Mouse (Mus musculus) forebrain, embryonic 13.5 days (tissue): ENCODE measurements around the gene Atp6v0a2. TPM values are rescaled to one million over a fixed set of nuclear protein-coding genes. Genes with fewer than 3 reads are reported as not detected.

Source experiments
- ATAC-seq: fragments of 200-750 bp; cut with Nextera tagmentation; 2 replicates; pipeline ENCODE4 v1.8.0; 2017
- H3K27ac ChIP-seq: fragments of 300-500 bp; sonication (generic); 2 replicates; pipeline ENCODE4 v1.5.1; 2015; ENCODE audit warnings: inconsistent platforms, mild to moderate bottlenecking, moderate library complexity
- H3K27me3 ChIP-seq: fragments of 300-500 bp; sonication (generic); 2 replicates; pipeline ENCODE4 v1.6.1; 2015; ENCODE audit warnings: mild to moderate bottlenecking, inconsistent platforms
- H3K36me3 ChIP-seq: fragments of 300-500 bp; sonication (generic); 2 replicates; pipeline ENCODE4 v1.6.1; 2015; ENCODE audit warnings: mild to moderate bottlenecking, inconsistent platforms; ENCODE audit not compliant: poor library complexity, severe bottlenecking
- H3K4me1 ChIP-seq: fragments of 300-500 bp; sonication (generic); 2 replicates; pipeline ENCODE4 v1.6.1; 2015; ENCODE audit warnings: inconsistent platforms
- H3K4me2 ChIP-seq: fragments of 300-500 bp; sonication (generic); 2 replicates; pipeline ENCODE4 v1.6.1; 2015; ENCODE audit warnings: inconsistent platforms, mild to moderate bottlenecking, moderate library complexity
- H3K4me3 ChIP-seq: fragments of 300-500 bp; sonication (generic); 2 replicates; pipeline ENCODE4 v1.5.1; 2015; ENCODE audit warnings: mild to moderate bottlenecking, inconsistent platforms
- H3K9ac ChIP-seq: fragments of 300-500 bp; sonication (generic); 2 replicates; pipeline ENCODE4 v1.6.1; 2015; ENCODE audit warnings: mild to moderate bottlenecking, inconsistent platforms
- H3K9me3 ChIP-seq: fragments of 300-500 bp; sonication (generic); replicated peaks from 2 replicates; pipeline ENCODE4 v1.6.1; 2016; ENCODE audit warnings: inconsistent platforms
- WGBS: fragments of 180-500 bp; shearing (Covaris S2); methylation state at CpG from one replicate; pipeline ENCODE4 v1.1.7; 2015; 5-methylcytosine and 5-hydroxymethylcytosine counted together
- polyA plus RNA-seq: library from polyadenylated mRNA; unstranded; fragments of >200 nt; fragmentation: Nextera tagmentation; extraction: Ambion mirVana; gene quantifications from 2 replicates; pipeline ENCODE4 v1.2.1, GENCODE M21; 2015

Atp6v0a2 gene
- polyA plus RNA-seq, 1 experiment from 2014 or later: 44.7 TPM

DNA sequence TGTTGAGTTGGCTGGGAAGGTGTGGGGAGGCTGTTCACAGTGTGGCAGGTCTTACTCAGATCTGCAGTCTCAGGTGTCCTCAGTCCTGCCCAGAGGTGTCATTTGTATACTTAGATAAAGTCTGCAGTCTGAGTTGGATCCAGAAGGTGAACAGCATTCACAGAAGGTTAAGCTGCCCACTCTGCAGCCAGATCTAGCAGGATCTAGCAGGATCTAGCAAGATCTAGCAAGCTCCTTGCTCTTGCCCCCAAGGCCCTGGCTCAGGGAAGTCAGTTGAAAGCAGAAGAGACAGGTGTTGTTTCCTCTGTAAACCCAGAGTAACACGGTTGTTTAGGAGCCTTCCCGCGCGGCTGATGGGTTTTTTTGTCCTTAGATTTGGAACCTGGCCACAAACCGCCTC, 85.4 kb downstream of the Atp6v0a2 start:
- no peak overlapping the region for H3K9ac ChIP-seq
- H3K9me3 ChIP-seq: no peaks in the 10 kb centered on the region
- no peak overlapping the region for H3K4me3 ChIP-seq
- no peaks in the 10 kb centered on the region for H3K27me3 ChIP-seq
- peaks cover 84% of the 10 kb centered on the region for H3K36me3 ChIP-seq
- WGBS: 89% methylated on average over 5 of the region's 5 CpGs
- H3K27ac ChIP-seq: no peak overlapping the region
- H3K4me2 ChIP-seq: no peak overlapping the region
- no peaks in the 10 kb centered on the region for H3K4me1 ChIP-seq
- ATAC-seq: no peak

DNA sequence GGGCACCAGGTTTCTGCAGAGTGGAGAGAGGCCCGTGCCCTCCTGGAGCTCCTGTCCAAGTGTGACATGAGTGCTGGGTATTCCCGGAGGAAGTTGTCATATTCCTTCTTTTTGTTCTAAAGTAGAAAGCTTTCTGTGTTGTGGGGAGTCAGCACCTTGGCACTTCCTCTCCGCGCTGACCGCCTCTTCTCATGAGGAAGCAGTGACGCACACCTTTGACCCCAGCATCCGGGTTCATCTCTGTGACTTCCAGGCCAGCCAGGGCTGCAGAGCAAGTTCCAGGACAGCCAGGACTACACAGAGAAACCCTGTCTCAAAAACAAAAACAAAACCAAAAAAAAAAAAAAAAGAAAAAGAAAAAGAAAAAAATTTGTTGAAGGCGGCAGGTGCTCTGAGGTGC, 86.8 kb downstream of the Atp6v0a2 start:
- Histone ChIP-seq H3K4me2 (no peak overlapping the region), H3K27me3 (no peaks in the 10 kb centered on the region), H3K36me3 (peaks cover 98% of the 10 kb centered on the region), H3K4me1 (no peaks in the 10 kb centered on the region), H3K27ac (no peak overlapping the region), H3K9ac (no peak overlapping the region), H3K9me3 (no peaks in the 10 kb centered on the region), H3K4me3 (no peak overlapping the region)
- ATAC-seq: no peak
- WGBS: 96% methylated on average over 8 of the region's 8 CpGs

DNA sequence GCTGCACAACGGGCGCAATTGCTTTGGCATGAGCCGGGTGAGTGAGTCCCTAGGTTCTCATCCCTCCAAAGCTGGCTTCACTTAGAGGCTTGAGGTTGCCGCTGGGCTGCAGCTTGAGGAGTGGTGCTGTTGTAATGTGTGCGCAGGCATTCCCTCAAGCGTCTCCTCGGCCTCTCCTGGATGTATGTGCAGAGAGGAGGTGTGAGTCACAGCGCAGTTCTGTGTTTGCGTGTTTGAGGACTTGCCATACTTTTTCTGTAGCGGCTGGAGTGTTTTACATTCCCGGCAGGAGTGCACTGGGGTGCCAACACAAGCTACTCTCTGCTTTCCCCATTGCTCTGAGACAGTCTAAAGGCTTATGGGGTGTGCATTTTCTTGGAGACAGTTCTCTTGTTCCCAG, 89.6 kb downstream of the Atp6v0a2 start:
- Histone ChIP-seq H3K27ac (no peak overlapping the region), H3K27me3 (no peaks in the 10 kb centered on the region), H3K4me3 (no peak overlapping the region), H3K9ac (no peak overlapping the region), H3K4me2 (no peak overlapping the region), H3K36me3 (peaks cover 97% of the 10 kb centered on the region), H3K4me1 (no peaks in the 10 kb centered on the region), H3K9me3 (no peaks in the 10 kb centered on the region)
- WGBS: 97% methylated on average over 11 of the region's 11 CpGs
- ATAC-seq: no peak

DNA sequence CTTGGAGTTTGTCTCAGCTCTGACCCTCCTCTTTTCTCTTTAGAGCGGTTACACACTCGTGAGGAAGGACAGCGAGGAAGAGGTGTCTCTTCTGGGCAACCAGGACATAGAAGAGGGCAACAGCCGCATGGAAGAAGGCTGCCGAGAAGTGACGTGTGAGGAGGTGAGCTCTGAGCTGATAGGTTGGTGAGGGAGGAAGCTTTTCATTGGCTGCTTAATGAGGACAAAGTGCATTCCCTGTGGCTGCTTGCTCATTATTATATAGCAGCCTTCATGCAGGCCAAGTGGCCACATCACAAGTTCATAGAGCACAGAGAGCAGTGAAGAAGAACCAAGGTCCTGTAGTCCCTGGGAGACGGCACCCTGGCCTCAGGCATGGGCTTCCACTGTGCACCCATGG, 90.0 kb downstream of the Atp6v0a2 start:
- whole genome bisulfite sequencing: 97% methylated on average over 7 of the region's 7 CpGs
- Histone ChIP-seq H3K9me3 (no peaks in the 10 kb centered on the region), H3K4me2 (no peak overlapping the region), H3K4me1 (no peaks in the 10 kb centered on the region), H3K4me3 (no peak overlapping the region), H3K9ac (no peak overlapping the region), H3K36me3 (peaks cover 97% of the 10 kb centered on the region), H3K27me3 (no peaks in the 10 kb centered on the region), H3K27ac (no peak overlapping the region)
- ATAC-seq: no peak

DNA sequence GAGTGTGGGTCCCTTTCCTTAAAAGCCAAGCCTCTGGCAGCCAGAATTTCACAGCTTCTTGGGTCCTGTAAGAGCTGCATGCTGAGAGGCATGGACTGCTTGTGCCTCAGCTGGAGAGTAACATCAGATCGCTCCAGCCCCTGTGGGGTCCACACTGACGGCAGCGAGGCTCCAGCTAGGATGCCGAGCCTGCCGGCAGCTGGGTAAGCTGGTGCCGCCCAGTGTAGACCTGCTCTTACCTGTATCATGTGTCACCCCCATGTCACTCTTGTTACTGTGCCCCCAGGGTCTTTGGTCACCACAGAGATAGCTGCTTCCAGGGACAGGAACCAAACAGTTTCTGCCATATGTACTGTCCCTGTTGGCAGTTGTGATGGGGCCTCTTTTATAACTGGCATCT, 94.7 kb downstream of the Atp6v0a2 start:
- H3K4me2 ChIP-seq: no peak overlapping the region
- 93% methylated on average over 6 of the region's 6 CpGs for WGBS
- H3K27me3 ChIP-seq: no peaks in the 10 kb centered on the region
- H3K9me3 ChIP-seq: no peaks in the 10 kb centered on the region
- H3K9ac ChIP-seq: no peak overlapping the region
- no peak overlapping the region for H3K4me3 ChIP-seq
- peaks cover 7% of the 10 kb centered on the region; the same call in 1 of the 2 replicates for H3K4me1 ChIP-seq
- no peak for ATAC-seq
- H3K36me3 ChIP-seq: peaks cover 56% of the 10 kb centered on the region
- H3K27ac ChIP-seq: no peak overlapping the region

DNA sequence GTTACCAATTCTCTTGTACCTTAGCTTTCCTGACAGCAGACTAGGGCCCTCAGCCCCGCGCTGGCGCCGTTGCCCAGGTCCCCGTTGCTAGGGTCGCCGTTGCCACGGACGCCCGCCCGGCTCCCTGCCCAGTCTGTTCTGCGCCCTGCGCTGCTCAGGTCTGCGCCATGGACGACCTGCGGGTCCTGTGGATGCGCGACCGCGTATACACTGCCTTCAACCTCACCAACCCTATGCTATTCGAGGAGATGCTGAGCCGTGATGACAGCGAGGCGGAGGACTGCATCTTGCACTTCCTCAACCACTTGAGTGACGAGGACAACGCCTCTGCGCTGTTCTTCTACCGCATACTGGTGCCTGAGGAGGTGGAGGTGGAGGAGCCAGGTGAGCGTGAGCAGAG, 96.6 kb downstream of the Atp6v0a2 start, which contains the start of gene Dnah10:
Gene Dnah10 (plus strand): TSS at position 89 of the 400 bp plus-strand sequence.
- no peaks in the 10 kb centered on the region for H3K27me3 ChIP-seq
- peak within 1 kb of the TSS; percentile 27 for H3K4me2 ChIP-seq
- 11% methylated on average over 29 of the region's 29 CpGs for WGBS
- H3K9me3 ChIP-seq: no peaks in the 10 kb centered on the region
- no peak within 1 kb of the TSS; the same call in 1 of the 2 replicates for H3K9ac ChIP-seq
- peaks cover 7% of the 10 kb centered on the region; the same call in 1 of the 2 replicates for H3K4me1 ChIP-seq
- peaks cover 38% of the 10 kb centered on the region for H3K36me3 ChIP-seq
- 0 out of 2 replicates have a peak, but pooled peaks have one; percentile 41 for ATAC-seq
- H3K4me3 ChIP-seq: no peak within 1 kb of the TSS
- no peak within 1 kb of the TSS for H3K27ac ChIP-seq

DNA sequence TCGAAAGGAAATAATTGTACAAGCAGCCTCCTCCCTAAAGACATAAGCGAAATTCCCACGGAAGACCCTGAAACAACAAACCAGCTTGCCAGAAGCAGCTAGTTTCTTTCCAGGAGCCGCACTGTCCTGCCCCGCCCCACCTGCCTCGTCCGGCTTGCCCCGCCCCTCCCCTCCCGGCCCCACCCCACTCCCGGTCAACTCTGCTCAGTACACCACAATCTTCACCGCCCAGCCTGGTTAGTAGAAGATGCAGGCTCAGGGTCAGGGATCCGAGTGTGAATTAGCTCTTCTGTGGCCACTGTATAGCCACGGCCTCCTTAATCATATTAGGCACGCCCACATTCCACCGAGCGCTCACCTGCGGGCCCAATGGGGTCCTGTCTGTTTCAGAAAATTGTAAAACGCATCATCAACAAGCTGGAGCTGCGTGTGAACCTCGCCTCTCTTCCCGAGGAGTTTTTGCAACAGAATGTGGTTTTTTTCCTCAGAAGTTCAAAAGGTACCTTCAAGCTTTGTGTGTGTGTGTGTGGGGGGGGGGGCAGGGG, 101.4 kb downstream of the Atp6v0a2 start:
- Histone ChIP-seq H3K27ac (no peak overlapping the region), H3K9me3 (no peaks in the 10 kb centered on the region), H3K36me3 (no peaks in the 10 kb centered on the region), H3K4me3 (peak overlapping the region; percentile 18; the same call in 1 of the 2 replicates), H3K27me3 (no peaks in the 10 kb centered on the region), H3K4me1 (peaks cover 5% of the 10 kb centered on the region; the same call in 1 of the 2 replicates), H3K4me2 (peak overlapping the region; percentile 47), H3K9ac (no peak overlapping the region)
- ATAC-seq: no peak
- WGBS: 12% methylated on average over 20 of the region's 21 CpGs

DNA sequence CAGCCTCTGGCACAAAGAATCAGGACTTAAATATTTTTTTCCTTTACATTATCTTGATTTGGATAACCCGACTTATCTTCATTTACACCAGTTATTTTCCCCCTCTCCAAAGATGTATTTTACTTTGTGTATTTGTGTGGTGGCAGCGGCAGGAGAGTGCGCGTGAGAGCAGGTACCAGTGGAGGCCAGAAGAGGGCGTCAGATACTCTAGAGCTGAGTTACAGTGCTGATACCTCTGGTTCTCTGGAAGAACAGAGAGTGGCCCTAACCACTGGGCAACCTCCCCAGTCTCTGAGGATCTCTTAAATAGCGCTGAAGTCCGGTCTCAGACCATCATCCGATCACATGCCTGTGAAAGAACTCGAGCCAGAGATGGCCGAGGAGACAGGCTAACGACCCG, 105.6 kb downstream of the Atp6v0a2 start:
- Histone ChIP-seq H3K4me3 (no peak overlapping the region), H3K27me3 (no peaks in the 10 kb centered on the region), H3K36me3 (no peaks in the 10 kb centered on the region), H3K4me1 (no peaks in the 10 kb centered on the region), H3K27ac (no peak overlapping the region), H3K9ac (no peak overlapping the region), H3K9me3 (no peaks in the 10 kb centered on the region), H3K4me2 (no peak overlapping the region)
- WGBS: 89% methylated on average over 12 of the region's 12 CpGs
- ATAC-seq: no peak

DNA sequence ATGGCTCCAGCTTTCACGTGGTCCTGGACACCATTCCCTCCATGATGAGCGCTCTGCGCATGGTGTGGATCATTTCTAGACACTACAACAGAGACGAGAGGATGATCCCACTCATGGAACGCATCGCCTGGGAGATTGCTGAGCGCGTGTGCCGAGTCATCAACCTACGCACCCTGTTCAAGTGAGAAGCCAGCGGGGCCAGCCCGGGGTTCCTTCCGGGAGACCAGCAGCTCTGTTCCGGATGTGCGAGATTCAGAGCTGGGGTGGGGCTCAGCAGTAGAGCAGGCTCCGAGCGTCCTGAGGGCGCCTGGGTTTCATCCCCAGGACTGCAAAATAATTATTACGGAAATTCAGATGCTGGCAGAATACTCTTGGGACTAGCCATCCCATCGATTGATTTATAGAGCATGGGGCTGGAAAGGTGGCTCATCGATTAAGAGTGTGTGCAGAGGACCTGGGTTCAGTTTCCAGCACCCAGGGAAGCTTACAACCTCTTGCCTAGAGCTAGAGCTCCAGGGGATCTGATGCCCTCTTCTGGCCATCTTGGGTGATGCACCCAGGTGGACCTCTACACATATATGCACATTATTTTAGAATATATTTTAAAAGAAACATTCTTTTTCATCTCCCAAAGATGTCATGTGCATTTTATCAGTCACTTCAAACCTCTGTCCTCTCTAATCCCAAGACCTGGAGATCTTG, 113.7 kb downstream of the Atp6v0a2 start:
- no peak overlapping the region for H3K9ac ChIP-seq
- ATAC-seq: no peak
- H3K4me2 ChIP-seq: no peak overlapping the region
- no peaks in the 10 kb centered on the region for H3K4me1 ChIP-seq
- H3K36me3 ChIP-seq: no peaks in the 10 kb centered on the region
- no peaks in the 10 kb centered on the region for H3K27me3 ChIP-seq
- peaks cover 6% of the 10 kb centered on the region; the same call in 1 of the 2 replicates for H3K9me3 ChIP-seq
- H3K4me3 ChIP-seq: no peak overlapping the region
- 96% methylated on average over 21 of the region's 21 CpGs for WGBS
- H3K27ac ChIP-seq: no peak overlapping the region

DNA sequence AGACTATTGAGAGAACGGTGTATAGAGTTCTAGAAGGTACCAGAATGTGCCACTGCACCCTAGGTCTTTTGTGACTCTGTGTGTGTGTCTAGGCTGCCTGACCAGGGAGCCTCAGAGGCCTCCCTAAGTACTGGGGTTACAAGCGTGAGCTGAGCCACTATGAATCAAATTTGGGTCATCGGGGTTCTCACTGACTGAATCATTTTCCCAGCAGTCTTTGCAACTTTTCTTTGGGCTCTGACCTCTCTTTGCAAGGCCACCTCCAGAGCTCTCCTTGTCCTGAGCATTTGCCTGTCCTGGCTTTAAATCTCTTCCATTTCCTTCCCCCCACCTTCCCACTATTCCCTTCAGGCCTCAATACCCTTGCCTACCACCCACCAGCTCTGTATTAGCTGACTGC, 115.5 kb downstream of the Atp6v0a2 start:
- H3K27me3 ChIP-seq: no peaks in the 10 kb centered on the region
- H3K27ac ChIP-seq: no peak overlapping the region
- WGBS: 82% methylated on average over 3 of the region's 3 CpGs
- no peak overlapping the region for H3K4me2 ChIP-seq
- peaks cover 6% of the 10 kb centered on the region; the same call in 1 of the 2 replicates for H3K9me3 ChIP-seq
- no peaks in the 10 kb centered on the region for H3K4me1 ChIP-seq
- H3K36me3 ChIP-seq: no peaks in the 10 kb centered on the region
- ATAC-seq: no peak
- H3K9ac ChIP-seq: no peak overlapping the region
- no peak overlapping the region for H3K4me3 ChIP-seq

DNA sequence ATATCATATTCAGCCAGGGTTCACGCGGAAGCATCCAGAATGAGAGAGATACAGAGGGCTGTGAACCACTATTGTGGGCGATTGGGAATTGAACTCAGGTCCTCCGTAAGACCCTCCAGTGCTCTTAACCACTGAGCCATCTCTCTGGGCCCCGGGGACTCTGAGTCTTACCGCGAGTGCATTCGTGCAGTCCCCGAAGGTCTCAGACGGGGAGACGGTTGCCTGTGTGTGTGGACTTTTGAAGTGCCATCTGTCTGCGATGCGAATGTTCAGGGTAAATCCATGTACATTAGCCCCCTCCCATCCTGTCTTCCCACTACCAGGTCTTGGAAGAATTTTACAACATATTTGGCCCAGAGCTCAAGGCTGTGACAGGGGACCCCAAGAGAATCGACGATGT, 117.8 kb downstream of the Atp6v0a2 start:
- H3K36me3 ChIP-seq: no peaks in the 10 kb centered on the region
- H3K4me1 ChIP-seq: no peaks in the 10 kb centered on the region
- no peak overlapping the region for H3K4me2 ChIP-seq
- H3K4me3 ChIP-seq: no peak overlapping the region
- no peak for ATAC-seq
- no peaks in the 10 kb centered on the region for H3K27me3 ChIP-seq
- H3K9ac ChIP-seq: no peak overlapping the region
- H3K27ac ChIP-seq: no peak overlapping the region
- H3K9me3 ChIP-seq: 0 out of 2 replicates have a peak, but pooled peaks cover under 1% of the 10 kb centered on the region
- WGBS: 94% methylated on average over 15 of the region's 15 CpGs

DNA sequence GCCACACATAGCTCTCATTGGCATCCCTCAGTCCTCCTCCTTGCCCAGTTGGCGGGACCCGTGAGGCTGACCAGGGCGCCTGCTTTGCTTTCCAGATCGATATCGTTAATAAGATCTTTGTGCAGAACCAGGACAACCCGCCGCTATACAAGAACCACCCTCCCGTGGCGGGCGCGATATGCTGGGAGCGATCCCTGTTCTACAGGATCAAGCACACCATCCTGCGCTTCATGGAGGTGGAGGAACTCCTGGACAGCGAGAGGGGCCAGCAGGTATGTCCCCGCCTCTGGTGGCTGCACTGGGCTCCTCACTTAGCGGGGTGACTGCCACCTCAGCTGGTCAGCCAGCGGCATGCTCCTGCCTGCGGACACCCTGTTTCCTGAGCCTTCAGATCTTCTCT, 119.9 kb downstream of the Atp6v0a2 start:
- WGBS: 87% methylated on average over 18 of the region's 18 CpGs
- no peak overlapping the region for H3K27ac ChIP-seq
- H3K27me3 ChIP-seq: no peaks in the 10 kb centered on the region
- H3K9me3 ChIP-seq: no peaks in the 10 kb centered on the region
- H3K9ac ChIP-seq: no peak overlapping the region
- no peaks in the 10 kb centered on the region for H3K4me1 ChIP-seq
- no peak overlapping the region for H3K4me3 ChIP-seq
- H3K36me3 ChIP-seq: no peaks in the 10 kb centered on the region
- ATAC-seq: no peak
- H3K4me2 ChIP-seq: no peak overlapping the region
